Mouse (Mus musculus) kidney, adult 2 months (tissue): ENCODE data around the gene Snap29. TPM values are rescaled to one million over a fixed set of nuclear protein-coding genes. Genes with fewer than 3 reads are reported as not detected.

ENCODE experiments used
- DNase-seq: peaks from one replicate; pipeline ENCODE4 v3.0.0; 2021
- H3K27ac ChIP-seq: fragments of 200-500 bp; 2 replicates; pipeline ENCODE4 v1.5.1; 2012; ENCODE audit warnings: low read depth, low read length, control low read depth, inconsistent platforms; ENCODE audit not compliant: insufficient read depth
- H3K27me3 ChIP-seq: fragments of 200-500 bp; replicated peaks from 2 replicates; pipeline ENCODE4 v1.6.1; 2012; ENCODE audit warnings: mild to moderate bottlenecking, moderate library complexity, low read length, inconsistent platforms; ENCODE audit not compliant: control insufficient read depth, insufficient read depth
- H3K36me3 ChIP-seq: fragments of 200-500 bp; 2 replicates; pipeline ENCODE4 v1.6.1; 2012; ENCODE audit warnings: mild to moderate bottlenecking, moderate library complexity, low read length, inconsistent platforms; ENCODE audit not compliant: control insufficient read depth, insufficient read depth
- H3K4me1 ChIP-seq: fragments of 200-500 bp; 2 replicates; pipeline ENCODE4 v1.6.1; 2011; ENCODE audit warnings: low read length; ENCODE audit not compliant: control insufficient read depth, insufficient read depth
- H3K4me3 ChIP-seq: fragments of 200-500 bp; 2 replicates; pipeline ENCODE4 v1.5.1; 2011; ENCODE audit warnings: mild to moderate bottlenecking, low read depth, low read length, control low read depth; ENCODE audit not compliant: insufficient read depth
- CTCF ChIP-seq: fragments of 200-500 bp; conservative IDR thresholded peaks from 2 replicates; pipeline ENCODE4 v1.5.1; 2011; ENCODE audit warnings: low read depth, mild to moderate bottlenecking, control low read depth, low read length, moderate library complexity, mixed read lengths; ENCODE audit not compliant: insufficient read depth, insufficient read length
- POLR2A ChIP-seq: fragments of 200-500 bp; IDR thresholded peaks from one replicate; pipeline ENCODE4 v1.6.1; 2011; ENCODE audit warnings: low read depth, low read length, control low read depth
- WGBS: fragments of 180-500 bp; shearing (Covaris S2); methylation state at CpG from one replicate; pipeline ENCODE4 v1.1.7; 2018; 5-methylcytosine and 5-hydroxymethylcytosine counted together
- polyA plus RNA-seq: library from polyadenylated mRNA; depleted of rRNA; stranded (reverse); fragments of >200 nt; gene quantifications from 2 replicates; pipeline ENCODE4 v1.2.3, GENCODE M21; 2012; rRNA removed

Gene Snap29
- 8.9 and 11.4 TPM in 2 replicates for polyA plus RNA-seq

GRCm38 (mm10) chr16:17405736-17406443 is at the start of gene Snap29, which contains the start of gene Pi4ka:
Snap29 (plus strand) TSS chr16:17405986.
Pi4ka (minus strand) TSS chr16:17406314.
- peak; percentile 18 for TF ChIP-seq POLR2A
- TF ChIP-seq CTCF: no peak
- Histone ChIP-seq H3K27me3 (no peaks in the 10 kb centered on the region), H3K4me3 (peak within 1 kb of the TSS; percentile 98), H3K36me3 (no peaks in the 10 kb centered on the region; the same call in 1 of the 2 replicates), H3K4me1 (peaks cover 13% of the 10 kb centered on the region), H3K27ac (peak within 1 kb of the TSS; percentile 79)
- under 1% methylated on average over 67 of the region's 69 CpGs for WGBS
- DNase-seq: peak; percentile 100

DNA sequence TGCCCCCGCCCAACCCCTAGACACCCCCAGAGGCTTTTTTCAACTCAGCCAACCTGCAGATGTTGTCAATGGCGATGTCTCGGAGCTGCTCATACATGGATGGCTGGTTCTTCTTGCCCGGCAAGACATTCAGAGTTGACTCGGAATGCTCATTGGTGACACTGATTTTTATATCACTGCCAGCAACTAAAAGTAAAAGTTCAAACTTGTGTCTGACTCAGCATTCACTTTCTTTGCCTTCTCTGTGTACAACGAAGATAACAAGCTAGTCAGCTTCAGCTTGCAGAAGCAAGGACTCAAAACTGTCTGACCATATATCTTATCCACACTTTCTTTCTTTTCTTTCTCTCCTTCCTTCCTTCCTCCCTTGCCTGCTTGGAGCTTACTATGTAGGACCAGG is 49.8 kb upstream of the Snap29 start:
- peak overlapping the region; percentile 75 for H3K27ac ChIP-seq
- TF ChIP-seq POLR2A (no peak), CTCF (no peak)
- 0 out of 2 replicates have a peak, but pooled peaks cover 5% of the 10 kb centered on the region for H3K4me1 ChIP-seq
- DNase-seq: peak; percentile 52
- H3K4me3 ChIP-seq: no peak overlapping the region
- H3K36me3 ChIP-seq: peaks cover 5% of the 10 kb centered on the region
- 57% methylated on average over 6 of the region's 6 CpGs for WGBS
- H3K27me3 ChIP-seq: no peaks in the 10 kb centered on the region

GRCm38 (mm10) chr16:17358787-17359186 is 47.0 kb upstream of the Snap29 start:
- H3K27me3 ChIP-seq: no peaks in the 10 kb centered on the region
- no peak overlapping the region for H3K4me3 ChIP-seq
- no peak for DNase-seq
- no peaks in the 10 kb centered on the region; the same call in 1 of the 2 replicates for H3K36me3 ChIP-seq
- H3K4me1 ChIP-seq: 0 out of 2 replicates have a peak, but pooled peaks cover 5% of the 10 kb centered on the region
- TF ChIP-seq POLR2A (no peak), CTCF (no peak)
- WGBS: 96% methylated on average over 4 of the region's 4 CpGs
- H3K27ac ChIP-seq: no peak overlapping the region

GRCm38 (mm10) chr16:17382306-17382705 is 23.5 kb upstream of the Snap29 start:
- TF ChIP-seq POLR2A: no peak
- no peak for TF ChIP-seq CTCF
- 67% methylated on average over 4 of the region's 4 CpGs for WGBS
- Histone ChIP-seq H3K4me1 (no peaks in the 10 kb centered on the region; the same call in 1 of the 2 replicates), H3K36me3 (peaks cover 3% of the 10 kb centered on the region; the same call in 1 of the 2 replicates), H3K27me3 (no peaks in the 10 kb centered on the region), H3K27ac (0 out of 2 replicates have a peak overlapping the region, but pooled peaks have one; percentile 43), H3K4me3 (no peak overlapping the region)
- peak; percentile 9 for DNase-seq

DNA sequence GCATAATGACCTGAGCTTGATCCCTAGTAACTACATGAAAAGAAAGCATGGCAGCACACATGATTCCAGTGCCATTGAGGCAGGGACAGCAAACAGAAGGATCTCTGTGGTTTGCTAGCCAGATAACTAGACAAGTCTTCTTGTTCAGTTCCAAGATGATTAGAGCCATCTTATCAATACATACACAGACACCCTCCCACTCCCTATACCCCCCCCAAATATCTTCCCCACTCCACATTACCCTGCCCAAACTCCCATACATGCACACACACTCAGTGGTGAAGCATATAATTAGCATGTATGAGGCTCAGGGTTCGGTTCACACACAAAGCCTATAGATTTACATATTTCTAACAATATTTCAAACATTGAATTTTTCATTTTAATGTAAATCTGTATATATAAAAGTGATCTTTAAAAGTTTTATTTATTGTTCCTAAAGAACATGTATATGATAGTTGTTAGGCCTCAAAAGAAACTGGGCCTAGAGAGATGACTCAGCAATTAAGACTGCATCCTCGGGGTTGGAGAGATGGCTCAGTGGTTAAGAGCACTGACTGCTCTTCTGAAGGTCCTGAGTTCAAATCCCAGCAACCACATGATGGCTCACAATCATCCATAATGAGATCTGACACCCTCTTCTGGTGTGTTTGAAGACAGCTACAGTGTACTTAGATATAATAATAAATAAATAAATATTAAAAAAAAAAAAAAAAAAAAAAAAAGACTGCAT is 22.0 kb upstream of the Snap29 start:
- Histone ChIP-seq H3K4me3 (no peak overlapping the region), H3K27ac (no peak overlapping the region), H3K36me3 (peaks cover 1% of the 10 kb centered on the region; the same call in 1 of the 2 replicates), H3K27me3 (no peaks in the 10 kb centered on the region), H3K4me1 (no peaks in the 10 kb centered on the region; the same call in 1 of the 2 replicates)
- 83% methylated on average over 2 of the region's 2 CpGs for WGBS
- DNase-seq: no peak
- TF ChIP-seq POLR2A (no peak), CTCF (no peak)

DNA sequence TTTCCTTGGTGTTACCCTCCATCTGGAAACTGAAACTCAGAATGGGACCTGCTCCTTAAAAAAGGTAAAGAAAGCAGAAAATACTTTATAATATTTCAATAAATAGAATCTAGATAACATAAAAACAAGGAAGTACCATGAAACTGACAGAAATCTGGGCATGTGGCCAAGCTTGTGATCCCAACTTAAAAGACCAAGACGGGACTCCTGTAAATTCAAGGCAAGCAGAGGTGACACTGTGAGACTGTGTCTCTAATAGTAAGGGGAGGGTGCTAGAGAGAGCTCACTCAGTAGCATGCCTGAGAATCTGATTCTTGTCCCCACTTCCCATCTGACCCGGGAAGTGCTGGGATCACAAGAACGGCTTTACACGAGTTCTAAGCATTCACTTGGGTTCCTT is 13.0 kb upstream of the Snap29 start:
- Histone ChIP-seq H3K27me3 (no peaks in the 10 kb centered on the region), H3K27ac (no peak overlapping the region), H3K4me3 (no peak overlapping the region), H3K36me3 (peaks cover 2% of the 10 kb centered on the region), H3K4me1 (no peaks in the 10 kb centered on the region)
- TF ChIP-seq POLR2A (no peak), CTCF (no peak)
- 31% methylated on average over 4 of the region's 4 CpGs for WGBS
- peak; percentile 35 for DNase-seq

DNA sequence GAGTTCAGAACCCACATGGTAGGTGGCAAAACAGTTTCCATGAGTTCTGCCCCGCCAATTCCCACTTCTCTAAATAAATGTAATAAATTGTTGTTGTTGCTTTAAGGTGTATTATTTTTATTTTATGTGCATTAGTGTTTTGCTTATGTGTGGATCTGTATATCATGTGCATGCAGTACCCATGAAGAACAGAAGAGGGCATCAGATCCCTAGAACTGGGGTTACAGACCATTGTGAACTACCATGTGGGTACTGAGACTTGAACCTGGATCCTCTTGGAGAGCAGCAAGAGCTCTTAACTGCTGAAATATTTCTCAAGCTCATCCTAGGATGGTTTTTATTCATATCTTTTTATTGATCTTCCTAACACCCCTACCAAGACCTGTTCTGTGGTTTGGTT is 2.9 kb upstream of the Snap29 start:
- WGBS: 88% methylated on average over 1 of the region's 1 CpGs
- Histone ChIP-seq H3K4me1 (peaks cover 10% of the 10 kb centered on the region), H3K27ac (no peak overlapping the region), H3K36me3 (no peaks in the 10 kb centered on the region; the same call in 1 of the 2 replicates), H3K27me3 (no peaks in the 10 kb centered on the region), H3K4me3 (no peak overlapping the region)
- TF ChIP-seq POLR2A (no peak), CTCF (peak; percentile 31; the same call in 1 of the 2 replicates)
- peak; percentile 68 for DNase-seq
